8 mouse cellular contexts compared by ENCODE assay signal in genomic region chr13:59515074-59515473, GRCm38 (mm10).
A peak's percentile ranks its signal among the peaks of the same experiment; 100 is the strongest.
DNase-seq lines count a peak whose midpoint lies in the region; ATAC-seq and TF ChIP-seq lines count a peak whose summit lies in the region.

No protein-coding gene starts in this region.

- no peak overlapping the region for H3K27ac ChIP-seq in forebrain, postnatal 0 days (ENCODE audit: low read depth, low read length)
- H3K27ac ChIP-seq in forebrain, embryonic 12.5 days, result no peak overlapping the region
- no peak overlapping the region for H3K27ac ChIP-seq in spleen, adult 2 months (ENCODE audit: insufficient read depth, low read length)

- H3K36me3 ChIP-seq in forebrain, postnatal 0 days (ENCODE audit: insufficient read depth), result peaks cover 23% of the 10 kb centered on the region
- H3K36me3 ChIP-seq in forebrain, embryonic 12.5 days (replicated peaks), result peaks cover 7% of the 10 kb centered on the region
- peaks cover 10% of the 10 kb centered on the region for H3K36me3 ChIP-seq in spleen, adult 2 months (ENCODE audit: control insufficient read depth, insufficient read depth, low read length)

- peak; percentile 29; the same call in 1 of the 2 replicates for ATAC-seq in forebrain, postnatal 0 days
- no peak for ATAC-seq in forebrain, embryonic 12.5 days (ENCODE audit: low FRiP score)
- ATAC-seq in megakaryocyte-erythroid progenitor cell, adult 5-6 weeks (replicated peaks; ENCODE audit: low FRiP score, low TSS enrichment, poor library complexity, severe bottlenecking), result peak; percentile 76

- DNase-seq in forebrain, postnatal 0 days, result no peak
- peak in 1 of 2 experiments; percentile 28 for DNase-seq in spleen, adult 2 months (ENCODE audit: low read depth in 1 of 2, low spot score in 2 of 2)
- no peak for DNase-seq in spleen, adult 12 weeks (ENCODE audit: low spot score)
- DNase-seq in cerebellum, adult 9-10 months, result peak; percentile 57
- DNase-seq in heart, postnatal 36 days, result peak; percentile 40 to 58
- no peak for DNase-seq in frontal cortex, postnatal 14 days (ENCODE audit: low spot score in 2 of 2)

- H3K9ac ChIP-seq in forebrain, postnatal 0 days, result no peak overlapping the region
- H3K9ac ChIP-seq in forebrain, embryonic 12.5 days, result no peak overlapping the region

- peak; percentile 51 for TF ChIP-seq CTCF in forebrain, postnatal 0 days (IDR thresholded peaks at IDR 0.05; ENCODE audit: low read depth)
- TF ChIP-seq CTCF in spleen, adult 2 months (IDR thresholded peaks at IDR 0.05; ENCODE audit: extremely low read depth, insufficient read depth, insufficient read length, insufficient replicate concordance), result peak; percentile 19; the same call in 1 of the 2 replicates

- H3K9me3 ChIP-seq in forebrain, postnatal 0 days (ENCODE audit: low read length), result no peaks in the 10 kb centered on the region
- H3K9me3 ChIP-seq in forebrain, embryonic 12.5 days, result no peaks in the 10 kb centered on the region

- no peak overlapping the region for H3K4me3 ChIP-seq in forebrain, postnatal 0 days (ENCODE audit: low read depth, low read length)
- no peak overlapping the region for H3K4me3 ChIP-seq in forebrain, embryonic 12.5 days (replicated peaks)
- no peak overlapping the region for H3K4me3 ChIP-seq in spleen, adult 2 months (ENCODE audit: extremely low read depth, insufficient read depth, insufficient read length)

- no peaks in the 10 kb centered on the region for H3K4me1 ChIP-seq in forebrain, postnatal 0 days (ENCODE audit: insufficient read depth)
- H3K4me1 ChIP-seq in forebrain, embryonic 12.5 days, result no peaks in the 10 kb centered on the region
- no peaks in the 10 kb centered on the region for H3K4me1 ChIP-seq in spleen, adult 2 months (ENCODE audit: control insufficient read depth, insufficient read depth, insufficient read length)

- H3K27me3 ChIP-seq in forebrain, postnatal 0 days (ENCODE audit: insufficient read depth, low read length), result no peaks in the 10 kb centered on the region
- no peaks in the 10 kb centered on the region for H3K27me3 ChIP-seq in forebrain, embryonic 12.5 days
- H3K27me3 ChIP-seq in spleen, adult 2 months (ENCODE audit: control insufficient read depth, insufficient read depth, low read length), result no peaks in the 10 kb centered on the region

- WGBS in forebrain, postnatal 0 days, result 16% methylated on average over 7 of the region's 7 CpGs
- WGBS in forebrain, embryonic 12.5 days, result 18% methylated on average over 7 of the region's 7 CpGs
- WGBS in spleen, adult 2 months, result 63% methylated on average over 7 of the region's 7 CpGs

- TF ChIP-seq POLR2A in spleen, adult 2 months (IDR thresholded peaks at IDR 0.05; ENCODE audit: low read depth, low read length), result no peak

- intact Hi-C loops in heart, postnatal 36 days (cut with DNase I), result loop anchor here (2.0 to 5.0 kb wide), 2 partner anchors 68 to 212 kb away; no protein-coding TSS in a partner anchor

- no peak overlapping the region for H3K4me2 ChIP-seq in forebrain, postnatal 0 days (ENCODE audit: low read depth)
- H3K4me2 ChIP-seq in forebrain, embryonic 12.5 days, result no peak overlapping the region

Comparison
In these comparisons a context has a peak if more than half of its experiments do, and no peak if none do; other contexts are left out.
1. DNase-seq: peak in cerebellum, adult 9-10 months (single experiment) and heart, postnatal 36 days (2 of 2); none in forebrain, postnatal 0 days (single experiment), spleen, adult 12 weeks (single experiment) and frontal cortex, postnatal 14 days (0 of 2).